Comparison of ENCODE assay signal across 11 mouse cellular contexts in genomic region chr12:102708220-102708619, GRCm38 (mm10). TPM values are rescaled to one million over a fixed set of nuclear protein-coding genes. Genes with fewer than 3 reads are reported as not detected.
DNase-seq lines count a peak whose midpoint lies in the region; ATAC-seq lines count a peak whose summit lies in the region.
"Had no signal": no experiment of that assay in that cellular context is flagged by ENCODE, and none has a peak within 500 bp of the region (broad histone marks: within the 10 kb centered on the region; RNA-seq: fewer than 3 reads in every experiment).

No protein-coding gene starts in this region.

- H3K27ac ChIP-seq in kidney, embryonic 16.5 days (ENCODE audit: low read length), result no peak overlapping the region
- 0 out of 4 replicates have a peak overlapping the region, but pooled peaks of 1 of the 2 experiments have one; percentile 3 for H3K27ac ChIP-seq in heart, embryonic 14.5 days (replicated peaks in 1 of 2; ENCODE audit: control insufficient read depth in 1 of 2, insufficient read depth in 1 of 2, low read depth in 2 of 2, low read length in 2 of 2)

- no peak overlapping the region for H3K4me3 ChIP-seq in kidney, embryonic 16.5 days (ENCODE audit: low read length)
- H3K4me3 ChIP-seq in heart, embryonic 14.5 days (ENCODE audit: control insufficient read depth in 1 of 2, insufficient read depth in 1 of 2, low read depth in 1 of 2, low read length in 2 of 2), result peak overlapping the region; percentile 7 to 34; a peak in 3 of 4 replicates

- ATAC-seq in kidney, embryonic 16.5 days (ENCODE audit: low FRiP score, low TSS enrichment), result no peak
- ATAC-seq in heart, embryonic 14.5 days (ENCODE audit: insufficient number of reproducible peaks, insufficient read depth, low FRiP score, low read depth), result no peak
- ATAC-seq: forebrain, embryonic 16.5 days had no signal

- no peaks in the 10 kb centered on the region for H3K36me3 ChIP-seq in kidney, embryonic 16.5 days (ENCODE audit: insufficient read depth, low read length)
- no peaks in the 10 kb centered on the region for H3K36me3 ChIP-seq in heart, embryonic 14.5 days (ENCODE audit: control insufficient read depth, insufficient read depth, low read length)

- H3K27me3 ChIP-seq in kidney, embryonic 16.5 days (ENCODE audit: insufficient read depth, low read length), result no peaks in the 10 kb centered on the region
- peaks cover 7% of the 10 kb centered on the region; the same call in 1 of the 2 replicates for H3K27me3 ChIP-seq in heart, embryonic 14.5 days (ENCODE audit: control insufficient read depth, insufficient read depth, low read length)

- DNase-seq in kidney, adult 8-10 months, result no peak
- DNase-seq in 416B (ENCODE audit: low read depth) (peak; percentile 73), MN1 (ENCODE audit: low spot score) (peak; percentile 58)
- no peak for DNase-seq in natural killer cell, adult 2 months (ENCODE audit: low spot score in 2 of 2)
- DNase-seq in right cerebral cortex, postnatal 4 days, result no peak
- DNase-seq in ovary, postnatal 10 days (ENCODE audit: low spot score), result no peak

- 52% methylated on average over 11 of the region's 11 CpGs for WGBS in kidney, embryonic 16.5 days
- 16% methylated on average over 11 of the region's 11 CpGs for WGBS in heart, embryonic 14.5 days

- no peak overlapping the region for H3K4me2 ChIP-seq in kidney, embryonic 16.5 days (replicated peaks; ENCODE audit: low read depth, low read length)
- H3K4me2 ChIP-seq in heart, embryonic 14.5 days (ENCODE audit: low read length), result peak overlapping the region; percentile 58

- H3K4me1 ChIP-seq in kidney, embryonic 16.5 days (ENCODE audit: insufficient read depth, low read length), result peaks cover 26% of the 10 kb centered on the region
- H3K4me1 ChIP-seq in heart, embryonic 14.5 days (ENCODE audit: control insufficient read depth in 2 of 2, insufficient read depth in 2 of 2, low read length in 2 of 2), result peaks cover 12 to 25% of the 10 kb centered on the region in 2 experiments; a peak in 3 of 4 replicates

- H3K9me3 ChIP-seq in kidney, embryonic 16.5 days (ENCODE audit: low read length), result no peaks in the 10 kb centered on the region
- H3K9me3 ChIP-seq in heart, embryonic 14.5 days (ENCODE audit: control insufficient read depth, low read length), result no peaks in the 10 kb centered on the region

- H3K9ac ChIP-seq in kidney, embryonic 16.5 days (replicated peaks; ENCODE audit: low read length), result 0 out of 2 replicates have a peak overlapping the region, but pooled peaks have one; percentile 10
- peak overlapping the region; percentile 55; the same call in 1 of the 2 replicates for H3K9ac ChIP-seq in heart, embryonic 14.5 days (ENCODE audit: low read length)

RNA-seq across cellular contexts. Expression of gene Itpk1, which starts 3.5 kb away (rescaled TPM):
- polyA plus RNA-seq in kidney, embryonic 16.5 days (2015; fragmentation: Nextera tagmentation; extraction: Ambion mirVana), result 23.9 and 24.5 TPM in 2 replicates
- 3.7 and 4.2 TPM in 2 replicates for polyA plus RNA-seq in heart, embryonic 14.5 days (2014; fragmentation: Nextera tagmentation; extraction: Ambion mirVana)

RNA-seq across cellular contexts. Expression of gene Moap1, which starts 35.2 kb away (rescaled TPM):
- 29.3 and 32.4 TPM in 2 replicates for polyA plus RNA-seq in kidney, embryonic 16.5 days (2015; fragmentation: Nextera tagmentation; extraction: Ambion mirVana)
- 14.3 and 17.2 TPM in 2 replicates for polyA plus RNA-seq in heart, embryonic 14.5 days (2014; fragmentation: Nextera tagmentation; extraction: Ambion mirVana)

RNA-seq across cellular contexts. Expression of gene Tmem251, which starts 35.3 kb away (rescaled TPM):
- polyA plus RNA-seq in kidney, embryonic 16.5 days (2015; fragmentation: Nextera tagmentation; extraction: Ambion mirVana), result 9.5 and 11.0 TPM in 2 replicates
- polyA plus RNA-seq in heart, embryonic 14.5 days (2014; fragmentation: Nextera tagmentation; extraction: Ambion mirVana), result 7.6 TPM in 2 replicates

RNA-seq across cellular contexts. Expression of gene Gm28051, which starts 49.3 kb away (rescaled TPM):
- not detected in 2 replicates for polyA plus RNA-seq in kidney, embryonic 16.5 days (2015; fragmentation: Nextera tagmentation; extraction: Ambion mirVana)
- not detected in 2 replicates for polyA plus RNA-seq in heart, embryonic 14.5 days (2014; fragmentation: Nextera tagmentation; extraction: Ambion mirVana)
- polyA plus RNA-seq: forebrain, embryonic 16.5 days; kidney, embryonic 14.5 days; liver, embryonic 16.5 days had no signal

RNA-seq across cellular contexts. Expression of gene Gon7, which starts 49.4 kb away (rescaled TPM):
- polyA plus RNA-seq in kidney, embryonic 16.5 days (2015; fragmentation: Nextera tagmentation; extraction: Ambion mirVana), result 29.3 and 34.0 TPM in 2 replicates
- polyA plus RNA-seq in heart, embryonic 14.5 days (2014; fragmentation: Nextera tagmentation; extraction: Ambion mirVana), result 22.9 and 26.5 TPM in 2 replicates

Comparison
In these comparisons a context has a peak if more than half of its experiments do, and no peak if none do; other contexts are left out.
1. DNase-seq: peak in 416B (single experiment) and MN1 (single experiment); none in kidney, adult 8-10 months (0 of 2), natural killer cell, adult 2 months (0 of 2), right cerebral cortex, postnatal 4 days (single experiment) and ovary, postnatal 10 days (single experiment).